Mouse (Mus musculus): ENCODE data around the gene Gm1330. TPM values are rescaled to one million over a fixed set of nuclear protein-coding genes. Genes with fewer than 3 reads are reported as not detected.
"Not testable (repeated sequence)": the region's sequence is repeated elsewhere in the genome, so short reads cannot be mapped to it uniquely, and the experiment has no call there.

Gm1330 gene
- polyA plus RNA-seq (2014; fragmentation: Nextera tagmentation; extraction: Ambion mirVana), result not detected in 2 replicates

- H3K9ac ChIP-seq (ENCODE audit: low read length), result no peak within 1 kb of the TSS
- H3K36me3 ChIP-seq (ENCODE audit: control insufficient read depth, insufficient read depth, low read length), result no peaks in the 10 kb centered on the region
- no peak within 1 kb of the TSS for H3K4me2 ChIP-seq (ENCODE audit: low read depth)
- no peaks in the 10 kb centered on the region for H3K9me3 ChIP-seq (ENCODE audit: control insufficient read depth, low read length)
- no peak within 1 kb of the TSS for H3K27ac ChIP-seq (ENCODE audit: low read depth, low read length)
- no peak for ATAC-seq (ENCODE audit: insufficient read depth, low FRiP score, low TSS enrichment)
- no peaks in the 10 kb centered on the region for H3K4me1 ChIP-seq (ENCODE audit: control insufficient read depth, insufficient read depth, low read length)
- no peak within 1 kb of the TSS for H3K4me3 ChIP-seq (ENCODE audit: low read depth, low read length)
- no peaks in the 10 kb centered on the region for H3K27me3 ChIP-seq (ENCODE audit: control insufficient read depth, insufficient read depth, low read length)
- DNase-seq (ENCODE audit: low spot score), result no peak
Measured at GRCm38 (mm10) chr2:149003151-149003550, at the start of gene Gm1330. TSS of gene Gm1330 (minus strand) at chr2:149003251.

GRCm38 (mm10) chr2:149017137-149017536 lies 14.1 kb upstream of the Gm1330 start, which contains the start of gene Gm10750:
TSS of gene Gm10750 (minus strand) at chr2:149017237.
- WGBS, result 81% methylated on average over 5 of the region's 5 CpGs
- H3K36me3 ChIP-seq (ENCODE audit: control insufficient read depth, insufficient read depth, low read length); H3K27ac ChIP-seq (ENCODE audit: low read depth, low read length); H3K4me3 ChIP-seq (ENCODE audit: low read depth, low read length); H3K9me3 ChIP-seq (ENCODE audit: control insufficient read depth, low read length); H3K27me3 ChIP-seq (ENCODE audit: control insufficient read depth, insufficient read depth, low read length); H3K4me1 ChIP-seq (ENCODE audit: control insufficient read depth, insufficient read depth, low read length); ATAC-seq (ENCODE audit: insufficient read depth, low FRiP score, low TSS enrichment); H3K9ac ChIP-seq (ENCODE audit: low read length); H3K4me2 ChIP-seq (ENCODE audit: low read depth); DNase-seq (ENCODE audit: low spot score): not testable (repeated sequence)

- Histone ChIP-seq H3K4me3 (ENCODE audit: low read depth, low read length) (no peak overlapping the region), H3K36me3 (ENCODE audit: control insufficient read depth, insufficient read depth, low read length) (no peaks in the 10 kb centered on the region), H3K9me3 (ENCODE audit: control insufficient read depth, low read length) (no peaks in the 10 kb centered on the region), H3K4me1 (ENCODE audit: control insufficient read depth, insufficient read depth, low read length) (no peaks in the 10 kb centered on the region), H3K9ac (ENCODE audit: low read length) (no peak overlapping the region), H3K27me3 (ENCODE audit: control insufficient read depth, insufficient read depth, low read length) (no peaks in the 10 kb centered on the region), H3K4me2 (ENCODE audit: low read depth) (no peak overlapping the region), H3K27ac (ENCODE audit: low read depth, low read length) (no peak overlapping the region)
- no peak for ATAC-seq (ENCODE audit: insufficient read depth, low FRiP score, low TSS enrichment)
- DNase-seq (ENCODE audit: low spot score), result no peak
- WGBS, result 88% methylated on average over 2 of the region's 2 CpGs
Measured at GRCm38 (mm10) chr2:149004826-149005225, 1.8 kb upstream of the Gm1330 start.

- H3K4me2 ChIP-seq (ENCODE audit: low read depth), result no peak overlapping the region
- no peaks in the 10 kb centered on the region for H3K27me3 ChIP-seq (ENCODE audit: control insufficient read depth, insufficient read depth, low read length)
- no peak for DNase-seq (ENCODE audit: low spot score)
- H3K4me1 ChIP-seq (ENCODE audit: control insufficient read depth, insufficient read depth, low read length), result no peaks in the 10 kb centered on the region
- no peak overlapping the region for H3K27ac ChIP-seq (ENCODE audit: low read depth, low read length)
- H3K4me3 ChIP-seq (ENCODE audit: low read depth, low read length), result no peak overlapping the region
- WGBS, result 89% methylated on average over 2 of the region's 2 CpGs
- H3K9ac ChIP-seq (ENCODE audit: low read length), result no peak overlapping the region
- no peaks in the 10 kb centered on the region for H3K36me3 ChIP-seq (ENCODE audit: control insufficient read depth, insufficient read depth, low read length)
- no peak for ATAC-seq (ENCODE audit: insufficient read depth, low FRiP score, low TSS enrichment)
- H3K9me3 ChIP-seq (ENCODE audit: control insufficient read depth, low read length), result no peaks in the 10 kb centered on the region
Measured at GRCm38 (mm10) chr2:148995133-148995532, 7.9 kb downstream of the Gm1330 start.

Other genes with a start within 250 kb of the Gm1330 start
- not detected in 2 replicates for gene Cst11, start 231.8 kb downstream of the Gm1330 start, polyA plus RNA-seq (2014; fragmentation: Nextera tagmentation; extraction: Ambion mirVana)
- gene 8030411F24Rik, start 221.2 kb downstream of the Gm1330 start, polyA plus RNA-seq (2014; fragmentation: Nextera tagmentation; extraction: Ambion mirVana), result not detected in 2 replicates
- gene Cst12, start 213.9 kb downstream of the Gm1330 start, polyA plus RNA-seq (2014; fragmentation: Nextera tagmentation; extraction: Ambion mirVana), result not detected in 2 replicates
- not detected in 2 replicates for gene Cst8, start 204.5 kb downstream of the Gm1330 start, polyA plus RNA-seq (2014; fragmentation: Nextera tagmentation; extraction: Ambion mirVana)
- not detected in 2 replicates for gene Cst13, start 183.2 kb downstream of the Gm1330 start, polyA plus RNA-seq (2014; fragmentation: Nextera tagmentation; extraction: Ambion mirVana)
- not detected in 2 replicates for gene Cst9, start 168.1 kb downstream of the Gm1330 start, polyA plus RNA-seq (2014; fragmentation: Nextera tagmentation; extraction: Ambion mirVana)
- not detected in 2 replicates for gene 9230104L09Rik, start 138.2 kb downstream of the Gm1330 start, polyA plus RNA-seq (2014; fragmentation: Nextera tagmentation; extraction: Ambion mirVana)
- 309 and 318 TPM in 2 replicates for gene Cst3, start 127.6 kb downstream of the Gm1330 start, polyA plus RNA-seq (2014; fragmentation: Nextera tagmentation; extraction: Ambion mirVana)
- gene Gm10750, start 14.0 kb upstream of the Gm1330 start, polyA plus RNA-seq (2014; fragmentation: Nextera tagmentation; extraction: Ambion mirVana), result not detected in 2 replicates